ENCODE assay signal across 18 mouse cellular contexts in the genomic region with DNA sequence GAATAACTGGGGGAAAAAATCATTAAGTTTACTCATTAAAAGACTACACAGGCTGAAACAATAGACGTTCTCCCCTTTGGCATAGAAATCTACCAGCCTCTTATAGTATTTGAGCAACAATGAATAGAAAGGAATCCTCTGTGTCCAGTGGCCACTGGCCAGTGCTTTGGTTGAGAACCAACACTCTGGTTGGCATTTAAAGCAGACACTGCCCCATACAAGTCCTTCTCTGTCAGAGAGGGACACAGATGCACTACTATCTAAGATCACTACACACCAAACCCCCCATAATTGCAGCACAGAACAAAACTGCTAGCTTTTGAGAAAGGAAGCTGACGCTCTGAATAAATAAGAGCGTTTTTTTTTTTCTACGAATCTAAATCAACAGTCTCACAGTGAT.
DNase-seq lines count a peak whose midpoint lies in the region; ATAC-seq and TF ChIP-seq lines count a peak whose summit lies in the region.
"Had no signal": no experiment of that assay in that cellular context is flagged by ENCODE, and none has a peak within 500 bp of the region (broad histone marks: within the 10 kb centered on the region; RNA-seq: fewer than 3 reads in every experiment).

No protein-coding gene starts in this region.

- intact Hi-C loops in left cerebral cortex, adult 2 months (cut with DNase I) = loop anchor here (5.0 kb wide), 2 partner anchors 63 to 67 kb away; a partner anchor contains a TSS

- H3K9ac ChIP-seq in forebrain, embryonic 15.5 days (replicated peaks) = no peak overlapping the region
- H3K9ac ChIP-seq in forebrain, embryonic 16.5 days (replicated peaks; ENCODE audit: low read depth, low read length) = no peak overlapping the region
- no peak overlapping the region for H3K9ac ChIP-seq in kidney, embryonic 15.5 days
- H3K9ac ChIP-seq: hindbrain, embryonic 12.5 days; neural tube, embryonic 12.5 days had no signal

- no peaks in the 10 kb centered on the region for H3K36me3 ChIP-seq in forebrain, embryonic 15.5 days
- H3K36me3 ChIP-seq in forebrain, embryonic 16.5 days (ENCODE audit: control insufficient read depth, insufficient read depth) = no peaks in the 10 kb centered on the region
- no peaks in the 10 kb centered on the region for H3K36me3 ChIP-seq in kidney, adult 2 months (ENCODE audit: control insufficient read depth, insufficient read depth, low read length)
- H3K36me3 ChIP-seq in kidney, embryonic 15.5 days = no peaks in the 10 kb centered on the region
- H3K36me3 ChIP-seq in thymus, adult 2 months (ENCODE audit: control insufficient read depth, insufficient read depth, low read length) = no peaks in the 10 kb centered on the region
- H3K36me3 ChIP-seq: hindbrain, embryonic 12.5 days; neural tube, embryonic 12.5 days had no signal

- 40% methylated on average over 4 of the region's 4 CpGs for WGBS in forebrain, embryonic 15.5 days
- 25% methylated on average over 4 of the region's 4 CpGs for WGBS in forebrain, embryonic 16.5 days
- 65% methylated on average over 4 of the region's 4 CpGs for WGBS in kidney, adult 2 months
- WGBS in kidney, embryonic 15.5 days = 69% methylated on average over 4 of the region's 4 CpGs
- 86% methylated on average over 4 of the region's 4 CpGs for WGBS in thymus, adult 2 months

- 0 out of 2 replicates have a peak overlapping the region, but pooled peaks have one; percentile 1 for H3K27ac ChIP-seq in forebrain, embryonic 15.5 days (replicated peaks)
- H3K27ac ChIP-seq in forebrain, embryonic 16.5 days (ENCODE audit: low read length) = no peak overlapping the region
- H3K27ac ChIP-seq in kidney, adult 2 months (ENCODE audit: insufficient read depth, low read depth, low read length) = peak overlapping the region; percentile 62; the same call in 1 of the 2 replicates
- H3K27ac ChIP-seq in kidney, embryonic 15.5 days = no peak overlapping the region
- peak overlapping the region; percentile 51 for H3K27ac ChIP-seq in left cerebral cortex, adult 2 months
- H3K27ac ChIP-seq in thymus, adult 2 months (ENCODE audit: control insufficient read depth, insufficient read depth, low read length) = no peak overlapping the region
- H3K27ac ChIP-seq: hindbrain, embryonic 12.5 days; macrophage; neural tube, embryonic 12.5 days had no signal

- no peaks in the 10 kb centered on the region for H3K27me3 ChIP-seq in forebrain, embryonic 15.5 days
- H3K27me3 ChIP-seq in forebrain, embryonic 16.5 days (replicated peaks; ENCODE audit: control insufficient read depth, insufficient read depth, low read length) = no peaks in the 10 kb centered on the region
- no peaks in the 10 kb centered on the region for H3K27me3 ChIP-seq in kidney, adult 2 months (replicated peaks; ENCODE audit: control insufficient read depth, insufficient read depth, low read length)
- no peaks in the 10 kb centered on the region for H3K27me3 ChIP-seq in kidney, embryonic 15.5 days
- no peaks in the 10 kb centered on the region for H3K27me3 ChIP-seq in thymus, adult 2 months (ENCODE audit: control insufficient read depth, insufficient read depth, low read length)
- H3K27me3 ChIP-seq: hindbrain, embryonic 12.5 days; neural tube, embryonic 12.5 days had no signal

- TF ChIP-seq POLR2A in kidney, adult 2 months (IDR thresholded peaks at IDR 0.05; ENCODE audit: low read depth, low read length) = no peak
- no peak for TF ChIP-seq POLR2A in thymus, adult 2 months (IDR thresholded peaks at IDR 0.05; ENCODE audit: control insufficient read depth, extremely low read depth, insufficient read depth, low read length, poor library complexity)

- DNase-seq in kidney, adult 2 months = no peak
- peak; percentile 84 for DNase-seq in brain, adult 2 months (ENCODE audit: low read depth, low spot score)
- no peak for DNase-seq in left cerebral cortex, adult 2 months (ENCODE audit: extremely low spot score in 1 of 2, low spot score in 2 of 2)
- no peak for DNase-seq in thymus, adult 2 months
- DNase-seq: adrenal gland, postnatal 25 days; B cell, adult 2 months; embryo, embryonic 11 days; gastrocnemius, postnatal 10 days; liver; lung, adult 2 months had no signal

- H3K9me3 ChIP-seq in forebrain, embryonic 15.5 days = no peaks in the 10 kb centered on the region
- H3K9me3 ChIP-seq in forebrain, embryonic 16.5 days (ENCODE audit: control insufficient read depth, low read length) = no peaks in the 10 kb centered on the region
- no peaks in the 10 kb centered on the region for H3K9me3 ChIP-seq in kidney, embryonic 15.5 days (replicated peaks)
- H3K9me3 ChIP-seq: hindbrain, embryonic 12.5 days; neural tube, embryonic 12.5 days had no signal

- no peak overlapping the region for H3K4me3 ChIP-seq in forebrain, embryonic 15.5 days
- H3K4me3 ChIP-seq in forebrain, embryonic 16.5 days (replicated peaks; ENCODE audit: low read length) = no peak overlapping the region
- no peak overlapping the region for H3K4me3 ChIP-seq in kidney, adult 2 months (ENCODE audit: insufficient read depth, low read depth, low read length)
- no peak overlapping the region for H3K4me3 ChIP-seq in kidney, embryonic 15.5 days (replicated peaks)
- H3K4me3 ChIP-seq in left cerebral cortex, adult 2 months = no peak overlapping the region
- H3K4me3 ChIP-seq in thymus, adult 2 months (ENCODE audit: control insufficient read depth, insufficient read depth, low read length) = no peak overlapping the region
- H3K4me3 ChIP-seq: hindbrain, embryonic 12.5 days; neural tube, embryonic 12.5 days had no signal

- H3K4me2 ChIP-seq in forebrain, embryonic 15.5 days (replicated peaks) = no peak overlapping the region
- no peak overlapping the region for H3K4me2 ChIP-seq in forebrain, embryonic 16.5 days (ENCODE audit: low read length)
- H3K4me2 ChIP-seq in kidney, embryonic 15.5 days = no peak overlapping the region
- H3K4me2 ChIP-seq: hindbrain, embryonic 12.5 days; neural tube, embryonic 12.5 days had no signal

- peaks cover 20% of the 10 kb centered on the region for H3K4me1 ChIP-seq in forebrain, embryonic 15.5 days
- peaks cover 15% of the 10 kb centered on the region for H3K4me1 ChIP-seq in forebrain, embryonic 16.5 days (replicated peaks; ENCODE audit: control insufficient read depth, insufficient read depth, low read length)
- peaks cover 5% of the 10 kb centered on the region; the same call in 1 of the 2 replicates for H3K4me1 ChIP-seq in kidney, adult 2 months (ENCODE audit: control insufficient read depth, insufficient read depth, low read length)
- peaks cover 45% of the 10 kb centered on the region for H3K4me1 ChIP-seq in kidney, embryonic 15.5 days
- no peaks in the 10 kb centered on the region for H3K4me1 ChIP-seq in thymus, adult 2 months (replicated peaks; ENCODE audit: control insufficient read depth, insufficient read depth, low read length)

- TF ChIP-seq CTCF in kidney, adult 2 months (conservative IDR thresholded peaks at IDR 0.05; ENCODE audit: insufficient read depth, insufficient read length, low read depth, low read length) = no peak
- no peak for TF ChIP-seq CTCF in left cerebral cortex, adult 2 months (IDR thresholded peaks at IDR 0.05)
- TF ChIP-seq CTCF in thymus, adult 2 months (IDR thresholded peaks at IDR 0.05; ENCODE audit: borderline replicate concordance, control insufficient read depth, extremely low read depth, insufficient read depth, low read length, poor library complexity) = no peak

- ATAC-seq in forebrain, embryonic 15.5 days (replicated peaks) = no peak
- no peak for ATAC-seq in forebrain, embryonic 16.5 days
- no peak for ATAC-seq in kidney, embryonic 15.5 days (replicated peaks; ENCODE audit: low FRiP score)
- ATAC-seq in inflammation-experienced regulatory T-cells, adult 6 months = no peak
- ATAC-seq: midbrain, embryonic 16.5 days had no signal

Comparison
In these comparisons a context has a peak if more than half of its experiments do, and no peak if none do; other contexts are left out.
1. H3K27ac ChIP-seq: peak in forebrain, embryonic 15.5 days (single experiment), kidney, adult 2 months (single experiment) and left cerebral cortex, adult 2 months (single experiment); none in forebrain, embryonic 16.5 days (single experiment), kidney, embryonic 15.5 days (single experiment) and thymus, adult 2 months (single experiment).